Comparison of ENCODE assay signal across 24 mouse cellular contexts in genomic region chr5:125836761-125837160, GRCm38 (mm10).
"Had no signal": no experiment of that assay in that cellular context is flagged by ENCODE, and none has a peak within 500 bp of the region (broad histone marks: within the 10 kb centered on the region; RNA-seq: fewer than 3 reads in every experiment).

No protein-coding gene starts in this region.

- H3K4me3 ChIP-seq: heart, embryonic 13.5 days; heart, embryonic 15.5 days; hindbrain, embryonic 13.5 days; hindbrain, embryonic 15.5 days; kidney, embryonic 15.5 days; limb, embryonic 13.5 days; limb, embryonic 15.5 days; liver, embryonic 12.5 days had no signal

- H3K27ac ChIP-seq: heart, embryonic 13.5 days; heart, embryonic 15.5 days; hindbrain, embryonic 13.5 days; hindbrain, embryonic 15.5 days; hindbrain, postnatal 0 days; kidney, embryonic 15.5 days; kidney, postnatal 0 days; limb, embryonic 13.5 days; limb, embryonic 15.5 days; liver, embryonic 12.5 days; liver, embryonic 14.5 days had no signal

- H3K4me1 ChIP-seq: heart, embryonic 13.5 days; heart, embryonic 15.5 days; hindbrain, embryonic 13.5 days; hindbrain, embryonic 15.5 days; kidney, embryonic 15.5 days; limb, embryonic 13.5 days; limb, embryonic 15.5 days; liver, embryonic 12.5 days had no signal

- DNase-seq: gastrocnemius, postnatal 14 days; gastrocnemius, postnatal 36 days; heart, adult 18-20 months; heart, postnatal 14 days; heart, postnatal 36 days; kidney, adult 11 months; kidney, adult 2 months; kidney, adult 9 months; kidney, postnatal 14 days; kidney, postnatal 36 days; layer of hippocampus, adult 9-11 months; layer of hippocampus, postnatal 36 days; left cerebral cortex, postnatal 4 days had no signal
